Mouse (Mus musculus) monocyte, adult 5-6 weeks (primary cell): ENCODE measurements at regions not wholly inside any gene's neighbourhood (a gene's known extent, or its start where the extent isn't known, plus 50 kb on each side); places are given as distances from the start of the nearest gene placed in this dataset.
A peak's percentile ranks its signal among the peaks of the same experiment; 100 is the strongest.
"Not testable (repeated sequence)": the region's sequence is repeated elsewhere in the genome, so short reads cannot be mapped to it uniquely, and the experiment has no call there.

Source experiments
- ATAC-seq: fragments of 153-309, 156-312 bp; replicated peaks from 2 replicates; pipeline ENCODE4 v1.8.0; 2017; ENCODE audit warnings: mild to moderate bottlenecking; ENCODE audit not compliant: low TSS enrichment, insufficient number of reproducible peaks, severe bottlenecking, poor library complexity, low FRiP score

DNA sequence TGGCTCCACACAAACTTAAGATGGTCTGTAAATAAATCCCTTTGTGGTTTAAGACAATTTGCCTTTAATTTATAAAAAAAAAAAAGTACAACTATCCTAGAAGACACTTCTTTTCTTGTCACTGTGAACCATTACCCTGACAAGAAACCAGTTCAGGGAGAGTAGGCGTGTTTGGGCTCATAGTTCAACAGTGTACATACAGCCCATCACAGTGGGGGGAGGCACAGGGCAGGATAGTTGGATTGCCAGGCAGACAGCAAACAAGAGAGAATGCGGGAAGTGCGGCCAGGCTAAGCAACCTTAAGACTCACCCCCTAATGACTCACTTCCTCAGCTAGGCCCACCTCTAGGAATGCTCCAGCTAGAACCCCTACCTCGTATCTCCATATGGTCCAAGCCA lies 119.2 kb upstream of the Rybp start:
- ATAC-seq: no peak

DNA sequence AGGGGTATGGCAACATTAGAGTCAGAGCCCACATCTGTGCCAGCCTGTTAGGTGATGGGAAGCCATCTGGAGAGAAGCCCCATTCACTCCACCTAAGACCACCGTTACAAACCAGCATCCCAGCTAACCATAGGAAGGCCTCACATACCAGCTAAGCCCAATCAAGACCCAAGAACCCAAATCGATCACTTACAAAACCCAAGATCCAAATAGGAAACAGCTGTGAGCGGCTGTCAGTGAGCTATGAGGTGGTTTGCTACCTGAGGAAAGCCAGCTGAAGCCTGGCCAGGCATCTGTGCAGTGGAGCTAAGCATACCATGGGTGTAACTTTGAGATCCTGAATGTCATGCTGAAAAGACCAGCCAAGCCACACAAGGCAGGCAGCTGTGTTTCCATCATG lies 116.9 kb upstream of the Rybp start:
- ATAC-seq: no peak

DNA sequence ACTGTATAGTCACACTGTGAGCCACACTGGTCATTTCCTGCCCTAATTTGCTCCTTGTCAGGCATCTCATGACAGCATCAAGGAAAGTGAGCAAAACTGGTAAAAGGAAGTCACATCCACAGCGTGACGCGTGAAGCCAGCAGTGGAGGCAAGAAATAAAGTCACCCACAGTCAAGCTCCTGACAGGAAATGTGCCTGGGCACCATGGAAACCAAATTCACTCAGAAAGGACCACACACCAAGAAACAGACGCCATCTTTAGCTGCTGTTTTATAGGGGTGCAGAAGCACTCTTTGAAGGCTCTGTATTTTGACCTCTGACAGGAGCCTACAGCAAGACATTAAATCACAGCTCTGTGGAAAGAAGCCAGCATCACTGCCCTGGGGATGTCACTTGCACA lies 115.4 kb upstream of the Rybp start:
- ATAC-seq: no peak

DNA sequence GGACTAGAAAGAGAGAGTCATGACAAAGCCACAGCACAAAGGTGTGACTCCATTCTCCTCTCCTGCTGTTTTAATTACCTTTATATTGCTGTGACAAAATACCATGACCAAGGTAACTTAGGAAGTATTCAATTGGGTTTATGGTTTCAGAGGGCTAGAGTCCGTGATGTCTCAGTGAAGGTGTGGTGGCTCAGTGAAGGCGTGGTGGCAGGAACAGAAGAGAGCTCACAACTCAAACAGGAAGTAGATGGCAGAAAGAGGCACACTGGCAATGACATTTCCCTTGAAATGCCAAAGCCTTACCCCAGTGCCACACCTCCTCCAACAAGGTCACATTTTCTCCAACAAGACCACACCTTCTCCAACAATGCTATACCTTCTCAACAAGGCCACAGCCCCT lies 114.4 kb upstream of the Rybp start:
- no peak for ATAC-seq

DNA sequence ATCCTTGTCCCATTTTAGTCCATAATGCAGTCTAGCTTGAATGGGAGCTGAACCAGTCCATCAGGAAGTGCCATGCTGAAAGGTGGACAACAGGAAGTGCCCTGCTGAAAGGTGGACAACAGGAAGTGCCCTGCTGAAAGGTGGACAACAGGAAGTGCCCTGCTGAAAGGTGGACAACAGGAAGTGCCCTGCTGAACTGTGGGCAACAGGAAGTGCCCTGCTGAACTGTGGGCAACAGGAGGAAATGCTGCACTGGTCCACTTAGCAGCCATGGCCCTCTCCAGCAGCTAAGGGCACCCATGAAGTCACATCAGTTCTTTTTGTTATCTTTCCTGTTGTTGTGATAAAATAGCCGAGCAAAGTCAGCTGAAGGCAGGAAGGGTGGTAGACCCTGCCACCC lies 112.1 kb upstream of the Rybp start:
- ATAC-seq: not testable (repeated sequence)

DNA sequence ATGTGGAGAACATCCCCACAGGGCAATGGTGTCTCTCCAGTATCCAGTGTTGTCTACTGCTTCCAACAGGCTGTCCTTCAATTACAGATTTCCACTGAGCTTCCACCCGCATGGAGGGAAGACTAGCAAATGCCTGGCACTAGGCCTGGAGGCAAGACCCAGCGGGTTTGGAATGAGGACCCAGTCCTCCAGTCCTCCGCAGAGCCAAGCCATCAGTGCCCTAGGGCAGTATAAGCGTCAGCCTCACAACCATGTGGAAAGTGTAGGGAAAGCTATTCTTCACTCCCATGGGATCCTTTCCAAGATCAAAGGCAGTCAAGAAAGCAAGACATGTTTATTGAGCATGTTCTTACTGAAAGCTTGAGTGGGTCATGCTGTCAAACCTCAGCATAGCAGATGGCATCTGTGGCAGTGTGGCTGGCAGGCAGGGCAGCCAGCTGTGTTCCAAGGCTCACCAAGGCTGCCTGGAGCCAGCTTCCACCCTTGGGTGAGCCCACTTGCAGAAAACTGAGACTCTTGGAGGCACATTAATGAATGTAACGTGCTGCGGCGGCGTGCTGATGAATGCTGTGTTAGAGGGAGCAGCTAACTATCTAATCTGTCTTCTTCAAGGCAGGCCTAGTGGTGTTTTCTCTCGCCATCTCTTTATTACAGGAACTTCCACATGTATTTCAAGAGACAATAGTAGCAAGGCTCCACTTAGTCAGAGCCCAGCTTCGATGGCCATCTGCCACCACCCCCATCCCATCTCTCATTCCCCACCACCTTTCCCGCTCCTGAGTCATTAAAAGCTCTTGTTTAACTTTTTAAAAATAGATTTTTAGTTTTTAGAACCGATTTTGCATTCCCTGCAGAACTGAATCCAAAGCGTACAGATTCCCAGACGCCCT lies 109.3 kb upstream of the Rybp start:
- ATAC-seq: no peak

DNA sequence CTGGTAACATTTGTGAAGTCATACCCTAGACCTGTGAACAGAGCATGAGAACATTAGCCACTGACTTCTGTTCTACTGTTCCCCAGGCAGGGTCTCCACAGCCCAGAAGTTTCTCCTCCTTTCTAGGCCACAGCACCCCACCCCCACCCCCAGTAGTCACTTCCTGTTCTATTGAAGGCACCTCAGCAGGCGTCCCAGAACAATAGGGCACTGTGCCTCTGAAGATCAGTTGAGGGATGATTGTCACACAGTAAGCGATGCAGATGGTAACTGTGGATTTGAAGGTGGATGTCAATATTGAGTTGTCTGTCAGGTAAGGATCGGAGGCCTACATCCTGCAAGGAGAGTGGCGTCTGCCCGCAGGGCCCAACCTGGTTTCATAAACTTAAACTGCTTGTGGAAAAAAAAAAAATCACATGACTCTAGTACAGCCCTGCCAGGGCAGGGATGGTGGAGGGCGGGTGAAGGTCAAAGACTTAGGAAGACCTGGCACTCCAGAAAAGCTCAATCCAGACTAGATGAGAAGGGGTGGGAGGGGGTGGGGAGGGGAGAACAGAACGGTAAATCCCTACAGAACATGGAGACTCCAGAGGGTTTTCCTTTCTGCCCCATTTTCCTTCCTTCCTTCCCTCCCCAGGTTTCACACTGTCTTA lies 103.1 kb upstream of the Rybp start:
- ATAC-seq: no peak

DNA sequence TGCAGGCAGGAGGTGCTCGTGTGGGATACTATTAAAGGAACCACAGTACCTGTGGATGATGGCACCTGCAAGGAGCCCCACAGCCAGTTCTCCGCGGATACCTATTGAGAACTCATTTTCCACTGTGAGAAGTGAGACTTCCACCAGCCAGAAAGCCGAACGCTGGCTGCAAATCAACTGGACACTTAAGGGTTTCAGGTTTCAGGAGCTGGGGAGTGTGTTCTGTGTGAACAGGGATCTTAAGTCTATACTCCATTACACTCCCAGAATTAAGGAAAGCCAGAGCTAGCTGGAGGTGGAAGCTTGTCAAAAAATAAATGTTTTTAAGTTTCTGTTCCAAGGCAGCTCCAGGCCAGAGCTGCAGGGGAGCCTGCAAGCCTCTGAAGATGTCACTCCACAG lies 99.8 kb upstream of the Rybp start:
- no peak for ATAC-seq

DNA sequence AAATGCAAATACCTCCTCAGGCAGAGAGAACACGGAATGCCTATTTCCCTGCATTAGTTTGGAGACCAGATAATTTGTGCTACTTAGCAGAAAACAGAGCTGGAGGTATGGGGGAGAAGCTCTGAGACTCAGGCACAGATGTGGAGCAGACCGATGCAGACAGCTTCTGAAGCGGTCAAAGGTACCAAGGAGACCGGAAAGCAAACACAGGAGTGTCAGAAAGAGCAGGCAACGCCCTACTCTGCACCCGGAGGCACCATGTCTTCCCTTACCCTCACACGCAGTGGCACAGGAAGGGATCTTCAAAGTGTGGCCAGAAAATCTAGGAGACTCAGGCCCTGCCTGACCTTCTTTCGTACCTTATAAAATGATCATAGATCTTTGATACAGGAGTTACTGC lies 98.4 kb upstream of the Rybp start:
- ATAC-seq: no peak

DNA sequence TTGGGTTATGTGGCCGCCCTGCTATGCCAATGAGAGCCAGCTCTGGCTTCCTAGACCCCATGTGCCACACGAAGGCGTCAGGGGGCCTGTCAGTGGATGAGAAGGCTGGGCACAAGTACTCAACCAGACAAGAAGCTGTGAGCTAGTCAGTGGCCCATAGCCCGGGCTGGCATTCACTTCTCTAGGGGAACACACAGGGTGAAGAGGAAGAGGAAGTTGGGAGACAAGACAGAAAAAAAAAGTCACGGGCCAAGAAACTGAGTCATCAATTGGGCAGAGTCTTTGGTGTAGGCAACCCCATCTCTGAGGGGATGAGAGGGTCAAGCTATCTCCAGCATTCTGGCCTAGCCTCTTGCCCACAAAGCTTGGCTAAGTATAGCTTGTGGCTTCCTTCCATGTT lies 93.8 kb upstream of the Rybp start:
- ATAC-seq: peak; percentile 87

DNA sequence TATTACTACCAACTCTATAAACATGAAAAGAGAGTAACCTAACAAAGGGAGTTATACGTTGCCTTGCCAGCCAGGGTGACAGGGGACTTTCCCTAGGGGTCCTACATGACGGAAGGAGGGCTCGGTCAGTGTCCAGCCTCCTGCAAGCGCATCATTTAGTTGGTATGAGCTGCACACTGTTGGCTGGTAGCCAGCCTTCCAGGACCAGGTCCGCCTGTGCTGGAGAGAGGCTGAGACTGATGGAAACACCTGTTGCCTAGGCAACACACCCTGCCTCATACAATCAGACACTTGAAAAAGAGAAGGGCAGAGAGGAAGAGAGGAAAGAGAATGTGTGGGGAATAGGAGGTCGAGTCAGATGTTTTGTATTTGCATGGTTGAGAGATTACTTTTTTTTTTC lies 93.3 kb upstream of the Rybp start:
- no peak for ATAC-seq

DNA sequence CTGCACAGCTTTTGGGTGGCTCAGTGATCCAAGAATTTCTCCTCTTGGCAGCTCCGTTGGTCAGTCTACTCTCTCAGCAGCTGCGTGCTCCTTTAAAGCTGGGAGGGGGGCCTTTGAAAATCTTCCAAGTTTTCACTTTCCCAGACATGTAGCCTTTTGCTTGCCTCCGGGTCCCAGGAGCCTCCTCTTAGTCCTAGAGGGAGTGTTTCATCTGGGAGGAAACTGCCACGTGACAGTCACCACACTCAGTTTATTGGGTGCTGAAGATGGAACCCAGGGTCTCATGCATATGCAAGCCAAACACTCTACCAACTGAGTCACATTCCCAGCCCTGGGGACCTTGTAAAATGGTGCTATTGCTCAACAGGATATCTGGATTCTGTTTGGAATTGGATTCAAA lies 92.5 kb upstream of the Rybp start:
- no peak for ATAC-seq

DNA sequence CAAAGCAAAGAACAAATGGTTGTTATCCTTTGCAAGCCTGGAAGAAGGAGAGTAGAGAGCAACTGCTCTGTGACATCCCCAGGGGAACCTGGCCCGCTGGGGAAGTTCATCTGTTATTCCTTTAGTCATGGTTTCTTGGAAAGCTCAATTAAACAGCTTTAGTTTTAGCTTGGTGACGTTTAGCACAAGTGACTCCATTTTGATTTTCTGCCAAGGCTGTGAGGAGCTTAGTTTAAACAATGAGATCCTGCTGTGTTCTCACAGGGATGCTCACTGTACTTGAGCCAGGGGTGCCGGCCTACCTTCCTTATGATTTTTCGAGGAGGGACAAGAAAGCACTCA lies 91.2 kb upstream of the Rybp start:
- ATAC-seq: no peak

DNA sequence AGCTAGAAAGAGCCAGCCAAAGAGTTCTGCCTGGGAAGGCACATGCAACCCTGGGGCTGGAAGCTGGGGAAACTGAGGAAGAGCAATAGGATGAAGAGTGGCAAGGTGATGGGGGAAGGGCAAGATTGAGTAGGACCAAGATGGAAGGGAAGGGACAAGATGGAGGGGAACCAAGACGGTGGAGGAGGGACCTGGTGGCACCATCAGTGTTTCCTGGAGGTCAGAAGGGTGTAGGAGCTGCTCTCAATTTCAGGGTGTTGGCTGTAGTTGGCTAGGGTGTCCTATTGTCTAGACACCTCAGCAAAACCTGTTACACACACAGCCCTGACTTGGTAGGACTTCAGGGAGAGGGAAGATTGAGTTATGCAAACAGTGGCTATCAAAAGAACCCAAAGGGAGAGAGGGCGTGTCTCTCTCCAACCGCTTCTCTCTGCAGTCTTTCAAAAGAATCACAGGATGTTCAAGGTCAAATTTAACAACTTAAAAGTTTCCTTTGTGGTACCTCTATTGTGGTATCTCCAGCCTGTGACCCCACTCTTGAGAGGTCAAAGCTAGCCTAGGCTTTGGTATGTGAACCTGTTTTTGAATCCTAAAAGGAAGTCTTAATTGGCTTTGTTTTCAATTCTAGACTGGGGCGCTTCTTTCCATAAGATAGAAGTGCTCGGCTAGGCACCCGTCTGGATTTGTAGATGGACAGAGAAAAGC lies 90.7 kb upstream of the Rybp start:
- no peak for ATAC-seq

DNA sequence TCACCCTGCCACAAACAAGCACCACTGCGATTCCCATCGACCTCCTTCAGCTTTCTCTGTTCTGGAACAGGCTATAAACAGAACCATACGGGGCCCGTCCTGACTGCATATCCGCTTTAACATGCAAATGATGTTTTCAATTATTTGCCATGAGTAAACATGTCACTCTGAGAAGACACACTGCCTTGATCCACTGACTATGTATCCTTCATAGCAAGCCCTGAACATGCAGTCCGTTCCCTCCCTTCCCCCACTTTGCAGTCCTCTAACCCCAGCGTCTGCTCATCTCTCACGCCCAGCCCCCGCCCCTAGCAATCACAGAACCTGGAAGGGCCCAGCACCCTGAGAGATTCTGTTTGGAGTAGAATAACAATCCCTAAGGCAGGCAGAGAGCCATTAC lies 89.4 kb upstream of the Rybp start:
- no peak for ATAC-seq

DNA sequence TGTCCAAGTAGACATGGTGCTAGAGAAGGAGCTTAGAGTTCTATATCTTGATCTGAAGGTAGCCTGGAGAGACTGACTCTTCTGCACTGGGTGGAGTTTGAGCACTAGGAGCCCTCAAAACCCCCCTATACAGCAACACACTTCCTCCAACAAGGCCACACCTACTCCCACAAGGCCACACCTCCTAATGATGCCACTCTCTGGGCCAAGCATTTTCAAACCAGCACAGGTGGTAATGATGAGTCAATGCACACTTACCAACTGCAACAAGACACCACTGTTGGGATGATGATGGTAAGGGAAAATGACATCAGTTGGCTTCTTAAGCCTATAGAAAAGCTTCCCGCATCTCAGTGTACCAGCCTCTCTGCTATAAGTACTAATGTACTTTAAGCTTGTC lies 83.5 kb upstream of the Rybp start:
- no peak for ATAC-seq

DNA sequence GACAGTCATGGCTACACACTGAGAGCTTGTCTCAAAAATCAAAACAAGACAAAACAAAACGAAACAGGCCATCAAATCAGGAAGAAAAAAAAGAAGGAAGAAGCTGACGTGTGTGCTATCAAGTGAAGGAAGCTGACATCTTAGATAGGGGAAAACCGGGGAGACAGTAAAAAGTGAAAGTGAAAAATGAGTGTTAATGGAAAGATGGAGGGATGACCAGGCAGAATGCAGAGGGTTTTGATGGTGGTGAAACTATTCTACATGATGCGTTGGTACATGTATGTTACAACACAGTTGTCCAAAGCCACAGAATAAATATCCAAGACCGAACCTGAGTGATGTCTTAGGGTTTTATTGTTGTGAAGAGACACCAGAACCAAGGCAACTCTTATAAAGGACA lies 83.1 kb upstream of the Rybp start:
- ATAC-seq: peak; percentile 48

DNA sequence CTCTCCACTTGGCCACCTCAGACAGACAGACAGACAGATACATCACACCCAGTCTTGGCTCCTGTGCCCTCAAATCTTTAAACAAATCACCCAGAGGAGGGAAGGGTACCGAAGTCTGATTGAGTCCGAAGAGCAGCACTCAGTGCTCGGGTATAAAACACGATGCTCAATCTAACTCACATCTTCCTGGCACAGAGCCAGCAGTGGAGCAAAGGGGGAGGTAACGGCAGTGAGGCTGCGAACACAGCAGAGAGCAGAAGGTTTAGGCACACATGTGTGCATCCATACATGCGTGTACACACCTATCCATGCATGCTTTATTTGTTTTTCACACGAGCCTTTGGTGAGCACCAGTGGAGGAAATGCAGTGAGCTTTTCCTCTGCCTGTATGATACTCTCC lies 78.9 kb upstream of the Rybp start:
- ATAC-seq: no peak

DNA sequence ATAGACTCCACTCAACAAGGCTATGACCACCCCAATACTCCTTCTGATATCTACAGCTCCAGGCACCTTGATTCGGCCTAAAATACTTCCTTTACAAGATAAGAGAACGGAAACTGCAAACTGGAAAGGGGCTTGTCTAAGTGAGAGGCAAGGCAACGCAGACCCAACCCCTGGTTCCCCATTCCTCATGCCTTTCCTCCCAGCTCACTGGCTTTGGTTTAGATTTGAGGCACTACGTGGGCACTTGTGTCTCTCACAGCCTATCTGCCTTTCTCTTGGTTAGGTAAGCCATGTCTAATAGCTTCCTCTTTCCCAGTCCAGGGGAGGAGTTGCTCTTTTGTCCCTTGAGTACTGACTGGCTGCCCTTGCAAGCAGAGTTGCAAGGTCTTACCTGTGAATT lies 78.5 kb upstream of the Rybp start:
- ATAC-seq: peak; percentile 45

DNA sequence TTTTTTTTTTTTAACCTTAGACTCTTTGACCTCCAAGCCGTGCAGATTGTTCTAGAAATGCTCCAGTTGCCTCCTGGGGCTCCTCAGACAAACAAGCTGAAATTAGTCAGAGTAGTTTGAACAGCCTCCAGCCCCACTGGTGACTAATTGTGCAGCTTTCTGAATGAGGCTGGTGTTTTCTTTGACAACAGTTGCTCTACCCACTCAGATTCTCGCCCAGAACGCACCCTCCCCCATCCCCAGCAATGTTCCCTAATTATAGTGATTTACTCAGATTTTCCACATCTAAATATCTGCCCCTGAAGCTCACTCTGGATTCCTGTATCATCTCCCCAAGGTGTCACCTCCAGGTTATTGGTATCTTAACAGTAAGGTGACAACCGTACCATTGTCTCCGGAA lies 76.4 kb upstream of the Rybp start:
- no peak for ATAC-seq
